Mouse (Mus musculus) midbrain, embryonic 16.5 days (tissue): ENCODE measurements at regions not wholly inside any gene's neighbourhood (a gene's known extent, or its start where the extent isn't known, plus 50 kb on each side); places are given as distances from the start of the nearest gene placed in this dataset.
A peak's percentile ranks its signal among the peaks of the same experiment; 100 is the strongest.

Experiments
- ATAC-seq: fragments of 200-750 bp; cut with Nextera tagmentation; 2 replicates; pipeline ENCODE4 v1.8.0; 2017; ENCODE audit warnings: moderate TSS enrichment
- H3K27ac ChIP-seq: fragments of 300-500 bp; sonication (generic); 2 replicates; pipeline ENCODE4 v1.5.1; 2014; ENCODE audit warnings: mild to moderate bottlenecking, low read length, mixed read lengths
- H3K27me3 ChIP-seq: fragments of 300-500 bp; sonication (generic); 2 replicates; pipeline ENCODE4 v1.6.1; 2014; ENCODE audit warnings: low read depth, low read length, mixed read lengths; ENCODE audit not compliant: control insufficient read depth, insufficient read depth
- H3K36me3 ChIP-seq: fragments of 300-500 bp; sonication (generic); 2 replicates; pipeline ENCODE4 v1.6.1; 2014; ENCODE audit warnings: mild to moderate bottlenecking, low read length, moderate library complexity, mixed read lengths; ENCODE audit not compliant: control insufficient read depth, insufficient read depth
- H3K4me1 ChIP-seq: fragments of 300-500 bp; sonication (generic); 2 replicates; pipeline ENCODE4 v1.6.1; 2014; ENCODE audit warnings: mild to moderate bottlenecking, low read length, mixed read lengths; ENCODE audit not compliant: control insufficient read depth, insufficient read depth
- H3K4me2 ChIP-seq: fragments of 300-500 bp; sonication (generic); 2 replicates; pipeline ENCODE4 v1.6.1; 2014; ENCODE audit warnings: mild to moderate bottlenecking, low read length, mixed read lengths
- H3K4me3 ChIP-seq: fragments of 300-500 bp; sonication (generic); 2 replicates; pipeline ENCODE4 v1.5.1; 2014; ENCODE audit warnings: low read depth, mild to moderate bottlenecking, low read length, moderate library complexity, mixed read lengths
- H3K9ac ChIP-seq: fragments of 300-500 bp; sonication (generic); 2 replicates; pipeline ENCODE4 v1.6.1; 2014; ENCODE audit warnings: low read depth, low read length, mixed read lengths
- H3K9me3 ChIP-seq: fragments of 300-500 bp; sonication (generic); replicated peaks from 2 replicates; pipeline ENCODE4 v1.6.1; 2014; ENCODE audit warnings: mild to moderate bottlenecking, low read length, mixed read lengths; ENCODE audit not compliant: control insufficient read depth, poor library complexity, severe bottlenecking
- WGBS: fragments of 180-500 bp; shearing (Covaris S2); extraction: QIAGEN DNeasy Blood & Tissue Kit; methylation state at CpG from one replicate; pipeline ENCODE4 v1.1.7; 2014; 5-methylcytosine and 5-hydroxymethylcytosine counted together

DNA sequence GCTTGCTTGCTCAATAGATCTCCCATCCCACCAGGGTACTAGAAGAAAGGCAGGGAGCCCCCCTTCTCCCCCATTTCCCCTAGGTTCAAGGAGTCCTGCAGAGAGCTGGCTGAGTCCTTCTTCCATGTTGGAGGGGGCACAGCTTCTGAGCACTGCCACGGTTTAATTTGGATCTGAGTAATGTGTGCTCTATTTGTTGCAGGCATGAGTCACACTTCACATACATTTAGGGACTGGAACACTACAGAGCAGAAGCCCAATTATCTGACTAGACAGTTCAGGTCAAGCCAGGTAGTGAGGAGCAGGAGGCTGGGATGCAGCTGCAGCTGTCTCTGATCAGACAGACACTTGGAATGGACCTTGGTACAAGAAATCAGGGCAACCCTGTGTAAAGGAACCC, 644.1 kb upstream of the Fam19a5 start:
- WGBS, result 46% methylated on average over 1 of the region's 1 CpGs
- no peak overlapping the region for H3K9ac ChIP-seq
- H3K4me1 ChIP-seq, result 0 out of 2 replicates have a peak, but pooled peaks cover 2% of the 10 kb centered on the region
- no peaks in the 10 kb centered on the region for H3K27me3 ChIP-seq
- no peak overlapping the region for H3K27ac ChIP-seq
- H3K4me2 ChIP-seq, result no peak overlapping the region
- ATAC-seq, result no peak
- H3K9me3 ChIP-seq, result no peaks in the 10 kb centered on the region
- H3K4me3 ChIP-seq, result no peak overlapping the region
- no peaks in the 10 kb centered on the region for H3K36me3 ChIP-seq

GRCm38 (mm10) chr15:86903006-86903405, 641.1 kb upstream of the Fam19a5 start:
- no peaks in the 10 kb centered on the region for H3K36me3 ChIP-seq
- H3K27me3 ChIP-seq, result no peaks in the 10 kb centered on the region
- no peak overlapping the region for H3K9ac ChIP-seq
- no peak overlapping the region for H3K4me3 ChIP-seq
- WGBS, result 27% methylated on average over 3 of the region's 3 CpGs
- H3K4me1 ChIP-seq, result 0 out of 2 replicates have a peak, but pooled peaks cover 2% of the 10 kb centered on the region
- no peak for ATAC-seq
- no peak overlapping the region for H3K4me2 ChIP-seq
- H3K9me3 ChIP-seq, result no peaks in the 10 kb centered on the region
- H3K27ac ChIP-seq, result no peak overlapping the region

- Histone ChIP-seq H3K36me3 (no peaks in the 10 kb centered on the region), H3K27me3 (no peaks in the 10 kb centered on the region), H3K4me1 (no peaks in the 10 kb centered on the region), H3K9me3 (no peaks in the 10 kb centered on the region), H3K27ac (no peak overlapping the region), H3K4me2 (no peak overlapping the region), H3K9ac (no peak overlapping the region), H3K4me3 (no peak overlapping the region)
- 76% methylated on average over 3 of the region's 3 CpGs for WGBS
- no peak for ATAC-seq
These were observed 630.8 kb upstream of the Fam19a5 start for GRCm38 (mm10) chr15:86913276-86913675.

- H3K4me1 ChIP-seq, result peaks cover 25% of the 10 kb centered on the region
- H3K4me2 ChIP-seq, result no peak overlapping the region
- no peaks in the 10 kb centered on the region for H3K9me3 ChIP-seq
- no peak for ATAC-seq
- 90% methylated on average over 8 of the region's 8 CpGs for WGBS
- no peak overlapping the region for H3K4me3 ChIP-seq
- no peaks in the 10 kb centered on the region for H3K36me3 ChIP-seq
- H3K9ac ChIP-seq, result no peak overlapping the region
- no peak overlapping the region for H3K27ac ChIP-seq
- no peaks in the 10 kb centered on the region for H3K27me3 ChIP-seq
These were observed 626.2 kb upstream of the Fam19a5 start for GRCm38 (mm10) chr15:86917891-86918290.

DNA sequence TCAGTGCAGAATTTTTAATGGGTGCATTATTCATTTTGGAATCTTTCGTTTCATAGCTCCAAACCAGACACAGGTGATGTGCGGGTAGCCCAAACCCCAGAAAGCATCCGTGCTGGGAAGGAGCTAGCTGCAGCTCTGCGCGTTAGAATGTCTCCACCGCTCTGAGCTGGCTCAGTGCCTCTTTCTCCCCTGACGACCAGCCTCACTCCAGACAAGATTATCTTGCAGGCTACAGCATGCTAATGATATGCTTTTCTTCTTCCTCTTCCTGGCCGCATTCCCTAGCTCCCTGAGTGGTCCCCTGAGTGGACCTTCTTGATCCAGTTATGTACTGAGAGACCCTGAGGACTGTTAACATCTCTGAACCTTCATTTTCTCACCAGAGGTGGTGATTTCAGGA, 624.4 kb upstream of the Fam19a5 start:
- Histone ChIP-seq H3K9me3 (no peaks in the 10 kb centered on the region), H3K9ac (no peak overlapping the region)

DNA sequence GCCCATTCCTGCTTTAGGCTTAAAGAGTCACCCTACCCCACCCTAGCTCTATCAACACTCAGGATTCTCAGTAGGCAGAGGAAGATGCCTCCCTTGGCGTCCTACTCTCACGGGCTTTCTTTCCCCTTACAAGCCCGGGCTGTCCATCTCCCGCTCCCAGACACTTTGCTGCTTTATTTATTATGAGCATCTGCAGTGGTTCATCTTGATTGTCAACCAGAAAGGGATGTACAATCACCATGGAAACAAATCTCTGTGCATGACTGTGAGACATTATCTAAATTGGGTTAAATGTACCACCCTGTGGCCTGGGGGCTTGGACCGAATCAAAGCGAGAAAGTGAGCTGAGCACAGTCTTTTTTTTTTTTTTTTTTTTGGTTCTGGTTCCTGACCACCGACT, 623.9 kb upstream of the Fam19a5 start:
- H3K36me3 ChIP-seq, result no peaks in the 10 kb centered on the region
- peak; percentile 50; the same call in 1 of the 2 replicates for ATAC-seq
- peaks cover 29% of the 10 kb centered on the region for H3K4me1 ChIP-seq
- WGBS, result 2% methylated on average over 7 of the region's 7 CpGs
- H3K4me2 ChIP-seq, result no peak overlapping the region
- H3K9ac ChIP-seq, result no peak overlapping the region
- H3K27ac ChIP-seq, result peak overlapping the region; percentile 24; the same call in 1 of the 2 replicates
- H3K4me3 ChIP-seq, result no peak overlapping the region
- H3K27me3 ChIP-seq, result no peaks in the 10 kb centered on the region
- no peaks in the 10 kb centered on the region for H3K9me3 ChIP-seq

More for the DNA sequence above, 624.4 kb upstream of the Fam19a5 start:
- Histone ChIP-seq H3K4me3 (no peak overlapping the region), H3K27me3 (no peaks in the 10 kb centered on the region), H3K27ac (peak overlapping the region; percentile 24; the same call in 1 of the 2 replicates), H3K4me2 (no peak overlapping the region), H3K36me3 (no peaks in the 10 kb centered on the region), H3K4me1 (peaks cover 25% of the 10 kb centered on the region)
- 20% methylated on average over 8 of the region's 8 CpGs for WGBS
- peak; percentile 47; the same call in 1 of the 2 replicates for ATAC-seq

DNA sequence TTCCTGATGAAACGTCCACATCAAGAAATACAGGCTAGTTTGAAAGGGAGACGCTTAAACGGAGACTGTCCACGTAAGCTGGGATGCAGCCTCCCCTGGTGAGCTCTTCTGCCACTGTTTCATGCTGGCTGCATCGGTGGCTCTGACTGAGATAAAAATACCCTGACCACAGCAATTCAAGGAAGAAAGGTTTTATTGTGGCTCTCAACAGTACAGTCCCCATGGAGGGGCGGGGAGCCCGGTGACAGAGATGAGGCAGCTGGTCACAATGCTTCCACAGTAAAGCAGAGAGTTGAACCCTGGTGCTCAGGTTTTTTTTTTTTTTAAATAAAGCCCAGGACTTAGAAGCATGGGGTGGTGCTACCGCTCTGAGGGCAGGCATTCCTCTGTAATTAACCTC, 622.7 kb upstream of the Fam19a5 start:
- Histone ChIP-seq H3K36me3 (no peaks in the 10 kb centered on the region), H3K4me1 (peaks cover 36% of the 10 kb centered on the region), H3K4me3 (no peak overlapping the region), H3K27me3 (no peaks in the 10 kb centered on the region), H3K9ac (no peak overlapping the region), H3K9me3 (no peaks in the 10 kb centered on the region), H3K27ac (no peak overlapping the region), H3K4me2 (no peak overlapping the region)
- no peak for ATAC-seq
- 4% methylated on average over 8 of the region's 8 CpGs for WGBS

DNA sequence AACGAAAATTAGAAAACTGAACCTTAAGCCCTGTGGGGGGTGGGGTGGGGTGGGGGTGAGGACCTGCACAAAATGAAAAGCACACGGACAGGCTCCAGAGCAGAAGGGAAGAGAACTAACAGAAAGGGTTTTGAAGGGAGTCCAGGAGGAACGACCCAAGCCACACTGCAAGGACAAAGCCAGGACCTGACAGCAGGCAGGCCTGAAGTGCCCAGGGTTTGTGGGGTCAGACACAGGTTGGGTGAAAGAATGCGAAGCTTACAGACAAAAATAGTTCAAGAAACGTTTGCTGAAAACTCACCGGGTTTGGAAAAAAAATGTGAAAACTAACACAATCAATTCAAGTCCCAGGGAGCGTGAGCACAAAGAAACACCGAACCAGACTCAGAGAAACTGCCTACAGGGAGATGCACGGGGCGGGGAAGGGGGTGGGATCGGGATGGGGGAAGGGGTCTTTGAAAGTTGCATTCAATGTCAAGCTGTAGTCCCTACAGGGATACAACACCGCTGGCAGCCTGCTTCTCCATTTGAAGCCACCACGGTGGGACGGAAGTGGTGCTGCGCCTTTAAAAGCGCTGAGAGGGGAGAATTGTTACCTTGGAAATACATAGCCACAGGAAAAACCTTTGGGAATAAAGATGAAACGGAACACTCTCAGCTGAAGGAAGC, 618.9 kb upstream of the Fam19a5 start:
- ATAC-seq, result peak; percentile 49; the same call in 1 of the 2 replicates
- Histone ChIP-seq H3K4me1 (peaks cover 32% of the 10 kb centered on the region), H3K4me3 (peak overlapping the region; percentile 5; the same call in 1 of the 2 replicates), H3K4me2 (peak overlapping the region; percentile 41), H3K36me3 (no peaks in the 10 kb centered on the region), H3K27ac (peak overlapping the region; percentile 63), H3K9me3 (no peaks in the 10 kb centered on the region), H3K9ac (no peak overlapping the region), H3K27me3 (no peaks in the 10 kb centered on the region)
- WGBS, result 4% methylated on average over 17 of the region's 17 CpGs

- no peak for ATAC-seq
These were observed 611.6 kb upstream of the Fam19a5 start for GRCm38 (mm10) chr15:86932345-86933075.

More at GRCm38 (mm10) chr15:86932345-86933075, 611.6 kb upstream of the Fam19a5 start:
- Histone ChIP-seq H3K9me3 (no peaks in the 10 kb centered on the region), H3K4me2 (no peak overlapping the region), H3K4me1 (peaks cover 7% of the 10 kb centered on the region), H3K4me3 (no peak overlapping the region), H3K9ac (no peak overlapping the region), H3K27ac (no peak overlapping the region), H3K27me3 (no peaks in the 10 kb centered on the region), H3K36me3 (no peaks in the 10 kb centered on the region)
- 48% methylated on average over 15 of the region's 15 CpGs for WGBS
